In genomic region chr7:27184964-27185363, GRCm38 (mm10) we compare ENCODE assay signal across 9 mouse cellular contexts. TPM values are rescaled to one million over a fixed set of nuclear protein-coding genes. Genes with fewer than 3 reads are reported as not detected.
DNase-seq lines count a peak whose midpoint lies in the region; ATAC-seq and TF ChIP-seq lines count a peak whose summit lies in the region.
"Had no signal": no experiment of that assay in that cellular context is flagged by ENCODE, and none has a peak within 500 bp of the region (broad histone marks: within the 10 kb centered on the region; RNA-seq: fewer than 3 reads in every experiment).

No protein-coding gene starts in this region.

- no peaks in the 10 kb centered on the region for H3K9me3 ChIP-seq in forebrain, postnatal 0 days (ENCODE audit: low read length)
- no peaks in the 10 kb centered on the region for H3K9me3 ChIP-seq in forebrain, embryonic 13.5 days (replicated peaks)
- H3K9me3 ChIP-seq in embryonic facial prominence, embryonic 11.5 days (replicated peaks; ENCODE audit: control insufficient read depth, low read length) = no peaks in the 10 kb centered on the region
- H3K9me3 ChIP-seq: limb, embryonic 13.5 days had no signal

- H3K27ac ChIP-seq in forebrain, postnatal 0 days (ENCODE audit: low read depth, low read length) = no peak overlapping the region
- no peak overlapping the region for H3K27ac ChIP-seq in forebrain, embryonic 13.5 days
- H3K27ac ChIP-seq in embryonic facial prominence, embryonic 11.5 days (replicated peaks; ENCODE audit: low read depth, low read length) = no peak overlapping the region
- H3K27ac ChIP-seq: limb, embryonic 13.5 days had no signal

- H3K4me1 ChIP-seq in forebrain, postnatal 0 days (ENCODE audit: insufficient read depth) = no peaks in the 10 kb centered on the region
- H3K4me1 ChIP-seq in forebrain, embryonic 13.5 days = peaks cover 4% of the 10 kb centered on the region; the same call in 1 of the 2 replicates
- no peaks in the 10 kb centered on the region for H3K4me1 ChIP-seq in embryonic facial prominence, embryonic 11.5 days (ENCODE audit: control insufficient read depth, insufficient read depth, low read length)

- DNase-seq in forebrain, postnatal 0 days = peak; percentile 32
- DNase-seq in right cerebral cortex, postnatal 4 days = peak; percentile 53
- no peak for DNase-seq in right cerebral cortex, adult 2 months (ENCODE audit: low spot score in 2 of 2)
- peak; percentile 54 for DNase-seq in embryonic facial prominence, embryonic 11.5 days (ENCODE audit: low spot score)
- peak; percentile 76 for DNase-seq in splenic B cell, adult 2 months (ENCODE audit: low read depth, low spot score)
- no peak for DNase-seq in left cerebral cortex, postnatal 25 days (ENCODE audit: low spot score in 2 of 2)
- no peak for DNase-seq in urinary bladder, postnatal 10 days (ENCODE audit: low spot score)

- no peak overlapping the region for H3K4me2 ChIP-seq in forebrain, postnatal 0 days (ENCODE audit: low read depth)
- H3K4me2 ChIP-seq in forebrain, embryonic 13.5 days = no peak overlapping the region
- no peak overlapping the region for H3K4me2 ChIP-seq in embryonic facial prominence, embryonic 11.5 days (ENCODE audit: low read depth, low read length)
- H3K4me2 ChIP-seq: limb, embryonic 13.5 days had no signal

- peaks cover 54% of the 10 kb centered on the region for H3K36me3 ChIP-seq in forebrain, postnatal 0 days (ENCODE audit: insufficient read depth)
- H3K36me3 ChIP-seq in forebrain, embryonic 13.5 days (ENCODE audit: poor library complexity, severe bottlenecking) = peaks cover 70% of the 10 kb centered on the region
- peaks cover 18% of the 10 kb centered on the region for H3K36me3 ChIP-seq in embryonic facial prominence, embryonic 11.5 days (replicated peaks; ENCODE audit: control insufficient read depth, insufficient read depth, low read depth, low read length)
- peaks cover 10% of the 10 kb centered on the region for H3K36me3 ChIP-seq in splenic B cell, adult 2 months (ENCODE audit: control insufficient read depth, insufficient read depth, low read length, poor library complexity, severe bottlenecking)

- peak; percentile 69 for TF ChIP-seq CTCF in forebrain, postnatal 0 days (IDR thresholded peaks at IDR 0.05; ENCODE audit: low read depth)

- ATAC-seq in forebrain, postnatal 0 days = peak; percentile 36; the same call in 1 of the 2 replicates
- no peak for ATAC-seq in forebrain, embryonic 13.5 days
- ATAC-seq in embryonic facial prominence, embryonic 11.5 days (replicated peaks; ENCODE audit: insufficient number of reproducible peaks, low FRiP score, low TSS enrichment, low read depth) = no peak

- no peak overlapping the region for H3K9ac ChIP-seq in forebrain, postnatal 0 days
- no peak overlapping the region for H3K9ac ChIP-seq in forebrain, embryonic 13.5 days
- H3K9ac ChIP-seq in embryonic facial prominence, embryonic 11.5 days (replicated peaks; ENCODE audit: low read length) = no peak overlapping the region
- H3K9ac ChIP-seq: limb, embryonic 13.5 days had no signal

- WGBS in forebrain, postnatal 0 days = 69% methylated on average over 3 of the region's 3 CpGs
- WGBS in forebrain, embryonic 13.5 days = 69% methylated on average over 3 of the region's 3 CpGs
- 70% methylated on average over 3 of the region's 3 CpGs for WGBS in embryonic facial prominence, embryonic 11.5 days

- no peak overlapping the region for H3K4me3 ChIP-seq in forebrain, postnatal 0 days (ENCODE audit: low read depth, low read length)
- H3K4me3 ChIP-seq in forebrain, embryonic 13.5 days = no peak overlapping the region
- H3K4me3 ChIP-seq in embryonic facial prominence, embryonic 11.5 days (ENCODE audit: low read depth, low read length) = no peak overlapping the region
- H3K4me3 ChIP-seq: limb, embryonic 13.5 days had no signal

- intact Hi-C loops in left cerebral cortex, postnatal 25 days (cut with DNase I) = no loop called here

- no peaks in the 10 kb centered on the region for H3K27me3 ChIP-seq in forebrain, postnatal 0 days (ENCODE audit: insufficient read depth, low read length)
- H3K27me3 ChIP-seq in forebrain, embryonic 13.5 days = no peaks in the 10 kb centered on the region
- no peaks in the 10 kb centered on the region for H3K27me3 ChIP-seq in embryonic facial prominence, embryonic 11.5 days (ENCODE audit: control insufficient read depth, insufficient read depth, low read length)
- H3K27me3 ChIP-seq in splenic B cell, adult 2 months (ENCODE audit: control insufficient read depth, insufficient read depth, low read length, poor library complexity, severe bottlenecking) = no peaks in the 10 kb centered on the region
- H3K27me3 ChIP-seq: limb, embryonic 13.5 days had no signal

RNA-seq across cellular contexts. Expression of gene Mia, which starts 4.0 kb away (rescaled TPM):
- total RNA-seq in forebrain, postnatal 0 days (2014; rRNA removed) = 9.0 and 17.4 TPM in 2 replicates
- polyA plus RNA-seq in forebrain, postnatal 0 days (2015; fragmentation: Nextera tagmentation; extraction: Ambion mirVana) = 22.5 and 32.8 TPM in 2 replicates
- 4.3 and 6.2 TPM in 2 replicates for polyA plus RNA-seq in forebrain, embryonic 13.5 days (2015; fragmentation: Nextera tagmentation; extraction: Ambion mirVana)
- 4.4 and 5.1 TPM in 2 replicates for polyA plus RNA-seq in embryonic facial prominence, embryonic 11.5 days (2014; fragmentation: Nextera tagmentation; extraction: Ambion mirVana)
- total RNA-seq in left cerebral cortex, postnatal 25 days (2021) = 1 to 10 TPM in 1 of 2 experiments, under 1 TPM in 1; 0.62 to 1.7 TPM

RNA-seq across cellular contexts. Expression of gene Gm21983, which starts 4.1 kb away (rescaled TPM):
- not detected in 2 replicates for total RNA-seq in forebrain, postnatal 0 days (2014; rRNA removed)
- polyA plus RNA-seq in forebrain, postnatal 0 days (2015; fragmentation: Nextera tagmentation; extraction: Ambion mirVana) = not detected in 2 replicates
- polyA plus RNA-seq in forebrain, embryonic 13.5 days (2015; fragmentation: Nextera tagmentation; extraction: Ambion mirVana) = not detected in 2 replicates
- not detected in 2 replicates for polyA plus RNA-seq in embryonic facial prominence, embryonic 11.5 days (2014; fragmentation: Nextera tagmentation; extraction: Ambion mirVana)
- not detected for total RNA-seq in left cerebral cortex, postnatal 25 days (2021)

RNA-seq across cellular contexts. Expression of gene Rab4b, which starts 6.3 kb away (rescaled TPM):
- 66.8 and 71.6 TPM in 2 replicates for total RNA-seq in forebrain, postnatal 0 days (2014; rRNA removed)
- polyA plus RNA-seq in forebrain, postnatal 0 days (2015; fragmentation: Nextera tagmentation; extraction: Ambion mirVana) = 125 and 138 TPM in 2 replicates
- 77.4 and 80.0 TPM in 2 replicates for polyA plus RNA-seq in forebrain, embryonic 13.5 days (2015; fragmentation: Nextera tagmentation; extraction: Ambion mirVana)
- polyA plus RNA-seq in embryonic facial prominence, embryonic 11.5 days (2014; fragmentation: Nextera tagmentation; extraction: Ambion mirVana) = 49.3 and 51.3 TPM in 2 replicates
- 10 to 100 TPM; 85.3 to 91.2 TPM for total RNA-seq in left cerebral cortex, postnatal 25 days (2021)

RNA-seq across cellular contexts. Expression of gene BC024978, which starts 10.6 kb away (rescaled TPM):
- total RNA-seq in forebrain, postnatal 0 days (2014; rRNA removed) = 5.7 and 5.8 TPM in 2 replicates
- 2.0 TPM in 2 replicates for polyA plus RNA-seq in forebrain, postnatal 0 days (2015; fragmentation: Nextera tagmentation; extraction: Ambion mirVana)
- 4.2 and 4.4 TPM in 2 replicates for polyA plus RNA-seq in forebrain, embryonic 13.5 days (2015; fragmentation: Nextera tagmentation; extraction: Ambion mirVana)
- polyA plus RNA-seq in embryonic facial prominence, embryonic 11.5 days (2014; fragmentation: Nextera tagmentation; extraction: Ambion mirVana) = 2.4 and 3.2 TPM in 2 replicates
- 10 to 100 TPM; 21.0 to 25.2 TPM for total RNA-seq in left cerebral cortex, postnatal 25 days (2021)

RNA-seq across cellular contexts. Expression of gene Snrpa, which starts 11.1 kb away (rescaled TPM):
- total RNA-seq in forebrain, postnatal 0 days (2014; rRNA removed) = 124 and 146 TPM in 2 replicates
- 165 and 169 TPM in 2 replicates for polyA plus RNA-seq in forebrain, postnatal 0 days (2015; fragmentation: Nextera tagmentation; extraction: Ambion mirVana)
- 269 and 280 TPM in 2 replicates for polyA plus RNA-seq in forebrain, embryonic 13.5 days (2015; fragmentation: Nextera tagmentation; extraction: Ambion mirVana)
- 355 and 379 TPM in 2 replicates for polyA plus RNA-seq in embryonic facial prominence, embryonic 11.5 days (2014; fragmentation: Nextera tagmentation; extraction: Ambion mirVana)
- 10 to 100 TPM; 81.9 to 85.2 TPM for total RNA-seq in left cerebral cortex, postnatal 25 days (2021)

Comparison
In these comparisons a context has a peak if more than half of its experiments do, and no peak if none do; other contexts are left out.
1. DNase-seq: peak in forebrain, postnatal 0 days (single experiment), right cerebral cortex, postnatal 4 days (single experiment), embryonic facial prominence, embryonic 11.5 days (single experiment) and splenic B cell, adult 2 months (single experiment); none in right cerebral cortex, adult 2 months (0 of 2), left cerebral cortex, postnatal 25 days (0 of 2) and urinary bladder, postnatal 10 days (single experiment).